Mouse (Mus musculus) liver, embryonic 11.5 days (tissue): ENCODE results near the gene 1700020L24Rik. TPM values are rescaled to one million over a fixed set of nuclear protein-coding genes. Genes with fewer than 3 reads are reported as not detected.

Source experiments
- ATAC-seq: fragments of 200-750 bp; cut with Nextera tagmentation; replicated peaks from 2 replicates; pipeline ENCODE4 v1.8.0; 2017; ENCODE audit warnings: moderate number of reproducible peaks, mild to moderate bottlenecking, moderate TSS enrichment, moderate library complexity; ENCODE audit not compliant: low FRiP score
- DNase-seq: peaks from one replicate; pipeline ENCODE4 v3.0.0-alpha.2; 2017; ENCODE audit warnings: low spot score
- H3K27ac ChIP-seq: fragments of 300-500 bp; sonication (generic); 2 replicates; pipeline ENCODE4 v1.5.1; 2014; ENCODE audit warnings: mild to moderate bottlenecking, low read depth, low read length, control low read depth
- H3K27me3 ChIP-seq: fragments of 300-500 bp; sonication (generic); replicated peaks from 2 replicates; pipeline ENCODE4 v1.6.1; 2014; ENCODE audit warnings: low read length, mixed read lengths; ENCODE audit not compliant: control insufficient read depth, insufficient read depth
- H3K36me3 ChIP-seq: fragments of 300-500 bp; sonication (generic); 2 replicates; pipeline ENCODE4 v1.6.1; 2014; ENCODE audit warnings: mild to moderate bottlenecking, low read length, moderate library complexity, mixed read lengths; ENCODE audit not compliant: control insufficient read depth, insufficient read depth
- H3K4me1 ChIP-seq: fragments of 300-500 bp; sonication (generic); replicated peaks from 2 replicates; pipeline ENCODE4 v1.6.1; 2014; ENCODE audit warnings: low read length, mixed read lengths; ENCODE audit not compliant: control insufficient read depth, insufficient read depth
- H3K4me2 ChIP-seq: fragments of 300-500 bp; sonication (generic); 2 replicates; pipeline ENCODE4 v1.6.1; 2014; ENCODE audit warnings: mild to moderate bottlenecking, control low read depth, moderate library complexity
- H3K4me3 ChIP-seq: fragments of 300-500 bp; sonication (generic); 2 replicates; pipeline ENCODE4 v1.5.1; 2014; ENCODE audit warnings: low read depth, low read length, control low read depth
- H3K9ac ChIP-seq: fragments of 300-500 bp; sonication (generic); 2 replicates; pipeline ENCODE4 v1.6.1; 2014; ENCODE audit warnings: low read depth, low read length, control low read depth
- H3K9me3 ChIP-seq: fragments of 300-500 bp; sonication (generic); 2 replicates; pipeline ENCODE4 v1.6.1; 2016; ENCODE audit warnings: low read length, inconsistent platforms, mixed read lengths; ENCODE audit not compliant: control insufficient read depth
- WGBS: fragments of 180-500 bp; shearing (Covaris S2); extraction: QIAGEN DNeasy Blood & Tissue Kit; methylation state at CpG from one replicate; pipeline ENCODE4 v1.1.7; 2014; 5-methylcytosine and 5-hydroxymethylcytosine counted together
- polyA plus RNA-seq: library from polyadenylated mRNA; unstranded; fragments of >200 nt; fragmentation: Nextera tagmentation; extraction: Ambion mirVana; gene quantifications from 2 replicates; pipeline ENCODE4 v1.2.1, GENCODE M21; 2014

Gene 1700020L24Rik
- polyA plus RNA-seq, 1 experiment from 2014 or later, result 0.82 TPM

GRCm38 (mm10) chr11:83426964-83427363 is 10.5 kb upstream of the 1700020L24Rik start:
- Histone ChIP-seq H3K36me3 (no peaks in the 10 kb centered on the region), H3K27ac (no peak overlapping the region), H3K4me2 (peak overlapping the region; percentile 36), H3K4me1 (no peaks in the 10 kb centered on the region; the same call in 1 of the 2 replicates), H3K9me3 (no peaks in the 10 kb centered on the region), H3K4me3 (peak overlapping the region; percentile 10; the same call in 1 of the 2 replicates), H3K9ac (no peak overlapping the region), H3K27me3 (peaks cover 39% of the 10 kb centered on the region)
- DNase-seq (no peak), ATAC-seq (no peak)
- WGBS, result 14% methylated on average over 17 of the region's 17 CpGs

- H3K4me1 ChIP-seq, result no peaks in the 10 kb centered on the region; the same call in 1 of the 2 replicates
- H3K27me3 ChIP-seq, result peaks cover 39% of the 10 kb centered on the region
- no peak within 1 kb of the TSS for H3K4me3 ChIP-seq
- no peaks in the 10 kb centered on the region for H3K9me3 ChIP-seq
- WGBS, result 48% methylated on average over 5 of the region's 5 CpGs
- ATAC-seq (no peak), DNase-seq (no peak)
- no peak within 1 kb of the TSS for H3K4me2 ChIP-seq
- no peak within 1 kb of the TSS for H3K9ac ChIP-seq
- H3K36me3 ChIP-seq, result no peaks in the 10 kb centered on the region
- no peak within 1 kb of the TSS for H3K27ac ChIP-seq
Measured at GRCm38 (mm10) chr11:83429355-83429754, 8.1 kb upstream of the 1700020L24Rik start, which contains the start of gene Gas2l2. TSS of gene Gas2l2 (minus strand) at chr11:83429455.

GRCm38 (mm10) chr11:83432533-83432932 is 4.9 kb upstream of the 1700020L24Rik start:
- H3K27me3 ChIP-seq, result peaks cover 37% of the 10 kb centered on the region
- WGBS, result 74% methylated on average over 2 of the region's 2 CpGs
- H3K9ac ChIP-seq, result no peak overlapping the region
- H3K4me3 ChIP-seq, result no peak overlapping the region
- no peaks in the 10 kb centered on the region for H3K36me3 ChIP-seq
- DNase-seq, result no peak
- ATAC-seq, result no peak
- no peaks in the 10 kb centered on the region for H3K9me3 ChIP-seq
- H3K27ac ChIP-seq, result no peak overlapping the region
- H3K4me2 ChIP-seq, result no peak overlapping the region
- no peaks in the 10 kb centered on the region for H3K4me1 ChIP-seq

GRCm38 (mm10) chr11:83439426-83440060 is 2.1 kb downstream of the 1700020L24Rik start:
- DNase-seq (no peak), ATAC-seq (no peak)
- Histone ChIP-seq H3K27me3 (peaks cover 46% of the 10 kb centered on the region), H3K4me1 (peaks cover 9% of the 10 kb centered on the region), H3K4me2 (peak overlapping the region; percentile 97), H3K9ac (no peak overlapping the region; the same call in 1 of the 2 replicates), H3K4me3 (peak overlapping the region; percentile 64), H3K36me3 (no peaks in the 10 kb centered on the region), H3K9me3 (no peaks in the 10 kb centered on the region), H3K27ac (no peak overlapping the region)
- WGBS, result 29% methylated on average over 11 of the region's 11 CpGs

GRCm38 (mm10) chr11:83440081-83441064 is 2.9 kb downstream of the 1700020L24Rik start:
- Histone ChIP-seq H3K4me2 (peak overlapping the region; percentile 97), H3K9me3 (no peaks in the 10 kb centered on the region), H3K9ac (peak overlapping the region; percentile 66), H3K27ac (no peak overlapping the region), H3K27me3 (peaks cover 49% of the 10 kb centered on the region), H3K36me3 (no peaks in the 10 kb centered on the region), H3K4me1 (peaks cover 13% of the 10 kb centered on the region), H3K4me3 (peak overlapping the region; percentile 64)
- peak; percentile 92 for ATAC-seq
- WGBS, result under 1% methylated on average over 66 of the region's 75 CpGs
- peak; percentile 85 for DNase-seq

GRCm38 (mm10) chr11:83441235-83441634 is 3.8 kb downstream of the 1700020L24Rik start:
- Histone ChIP-seq H3K4me2 (peak overlapping the region; percentile 97), H3K9me3 (no peaks in the 10 kb centered on the region), H3K27me3 (peaks cover 53% of the 10 kb centered on the region), H3K4me1 (peaks cover 13% of the 10 kb centered on the region), H3K36me3 (no peaks in the 10 kb centered on the region), H3K27ac (no peak overlapping the region), H3K9ac (no peak overlapping the region), H3K4me3 (no peak overlapping the region)
- DNase-seq (no peak), ATAC-seq (no peak)
- WGBS, result 48% methylated on average over 7 of the region's 7 CpGs

- Histone ChIP-seq H3K4me1 (peaks cover 13% of the 10 kb centered on the region), H3K9ac (no peak overlapping the region), H3K27me3 (peaks cover 64% of the 10 kb centered on the region), H3K27ac (no peak overlapping the region), H3K9me3 (no peaks in the 10 kb centered on the region), H3K36me3 (no peaks in the 10 kb centered on the region), H3K4me3 (peak overlapping the region; percentile 28; the same call in 1 of the 2 replicates), H3K4me2 (peak overlapping the region; percentile 50)
- WGBS, result 13% methylated on average over 29 of the region's 29 CpGs
- ATAC-seq (no peak), DNase-seq (no peak)
Measured at GRCm38 (mm10) chr11:83442596-83443267, 5.3 kb downstream of the 1700020L24Rik start.

GRCm38 (mm10) chr11:83443824-83444223 is 6.3 kb downstream of the 1700020L24Rik start:
- Histone ChIP-seq H3K27ac (no peak overlapping the region), H3K4me1 (peaks cover 17% of the 10 kb centered on the region), H3K4me3 (no peak overlapping the region), H3K4me2 (no peak overlapping the region), H3K36me3 (no peaks in the 10 kb centered on the region), H3K27me3 (peaks cover 64% of the 10 kb centered on the region), H3K9me3 (no peaks in the 10 kb centered on the region), H3K9ac (no peak overlapping the region)
- 4% methylated on average over 7 of the region's 7 CpGs for WGBS
- ATAC-seq (no peak), DNase-seq (no peak)
